Mouse (Mus musculus): Measurements from ENCODE around the gene Kiss1. TPM values are rescaled to one million over a fixed set of nuclear protein-coding genes. Genes with fewer than 3 reads are reported as not detected.

Gene Kiss1
- 0.58 TPM in 1 of 2 replicates, not detected in the other for polyA plus RNA-seq (2021; fragmentation: Nextera tagmentation)
- long read RNA-seq, experiment 1, result 0 reads
- long read RNA-seq, experiment 2, result 0 reads

GRCm38 (mm10) chr1:133321267-133321925 lies at the start of gene Kiss1:
Gene Kiss1, plus strand, starts transcription at chr1:133321875.

GRCm38 (mm10) chr1:133309652-133310267 lies 11.9 kb upstream of the Kiss1 start, which contains the start of gene Golt1a:
Gene Golt1a, plus strand, starts transcription at chr1:133309800.

GRCm38 (mm10) chr1:133350210-133350609 lies 28.5 kb downstream of the Kiss1 start, which contains the start of gene Ren1:
Gene Ren1, plus strand, starts transcription at chr1:133350510.

GRCm38 (mm10) chr1:133363276-133364021 lies 41.8 kb downstream of the Kiss1 start, which contains the start of gene Etnk2:
Gene Etnk2, plus strand, starts transcription at chr1:133363572.

Other genes with a start within 250 kb of the Kiss1 start
- gene Ppp1r15b, start 190.7 kb upstream of the Kiss1 start, polyA plus RNA-seq (2021; fragmentation: Nextera tagmentation), result 7.4 and 9.0 TPM in 2 replicates
- gene Plekha6, start 157.7 kb upstream of the Kiss1 start, polyA plus RNA-seq (2021; fragmentation: Nextera tagmentation), result 4.4 TPM in 2 replicates
- gene Golt1a, start 12.1 kb upstream of the Kiss1 start, polyA plus RNA-seq (2021; fragmentation: Nextera tagmentation), result not detected in 2 replicates
- 0.11 and 0.54 TPM in 2 replicates for gene Ren1, start 28.6 kb downstream of the Kiss1 start, polyA plus RNA-seq (2021; fragmentation: Nextera tagmentation)
- 1.4 and 1.5 TPM in 2 replicates for gene Etnk2, start 41.7 kb downstream of the Kiss1 start, polyA plus RNA-seq (2021; fragmentation: Nextera tagmentation)
- gene Sox13, start 102.5 kb downstream of the Kiss1 start, polyA plus RNA-seq (2021; fragmentation: Nextera tagmentation), result 1.5 and 1.8 TPM in 2 replicates